Mouse (Mus musculus) intestine, embryonic 16.5 days (tissue): ENCODE data around the gene Mrps6. TPM values are rescaled to one million over a fixed set of nuclear protein-coding genes. Genes with fewer than 3 reads are reported as not detected.

Experiments
- ATAC-seq: fragments of 200-750 bp; cut with Nextera tagmentation; 2 replicates; pipeline ENCODE4 v1.8.0; 2017; ENCODE audit warnings: moderate TSS enrichment, moderate library complexity
- H3K27ac ChIP-seq: fragments of 300-500 bp; sonication (generic); 2 replicates; pipeline ENCODE4 v1.5.1; 2014; ENCODE audit warnings: mild to moderate bottlenecking, low read length
- H3K27me3 ChIP-seq: fragments of 300-500 bp; sonication (generic); replicated peaks from 2 replicates; pipeline ENCODE4 v1.6.1; 2014; ENCODE audit warnings: low read length, control low read depth, mixed read lengths; ENCODE audit not compliant: control insufficient read depth, insufficient read depth
- H3K36me3 ChIP-seq: fragments of 300-500 bp; sonication (generic); 2 replicates; pipeline ENCODE4 v1.6.1; 2014; ENCODE audit warnings: low read length, control low read depth; ENCODE audit not compliant: control insufficient read depth, insufficient read depth
- H3K4me1 ChIP-seq: fragments of 300-500 bp; sonication (generic); 2 replicates; pipeline ENCODE4 v1.6.1; 2014; ENCODE audit warnings: low read length, control low read depth, mixed read lengths; ENCODE audit not compliant: control insufficient read depth, insufficient read depth
- H3K4me2 ChIP-seq: fragments of 300-500 bp; sonication (generic); 2 replicates; pipeline ENCODE4 v1.6.1; 2014; ENCODE audit warnings: low read depth, low read length, control low read depth
- H3K4me3 ChIP-seq: fragments of 300-500 bp; sonication (generic); 2 replicates; pipeline ENCODE4 v1.5.1; 2014; ENCODE audit warnings: mild to moderate bottlenecking, low read length
- H3K9ac ChIP-seq: fragments of 300-500 bp; sonication (generic); 2 replicates; pipeline ENCODE4 v1.6.1; 2014; ENCODE audit warnings: low read depth, low read length
- H3K9me3 ChIP-seq: fragments of 300-500 bp; sonication (generic); 2 replicates; pipeline ENCODE4 v1.6.1; 2016; ENCODE audit warnings: low read length, control low read depth; ENCODE audit not compliant: control insufficient read depth
- WGBS: fragments of 180-500 bp; shearing (Covaris S2); extraction: QIAGEN DNeasy Blood & Tissue Kit; methylation state at CpG from one replicate; pipeline ENCODE4 v1.1.7; 2014; 5-methylcytosine and 5-hydroxymethylcytosine counted together
- polyA plus RNA-seq: library from polyadenylated mRNA; unstranded; fragments of >200 nt; fragmentation: Nextera tagmentation; extraction: Ambion mirVana; gene quantifications from 2 replicates; pipeline ENCODE4 v1.2.1, GENCODE M21; 2015

The Mrps6 gene
- polyA plus RNA-seq, 1 experiment from 2014 or later, result 106 TPM

GRCm38 (mm10) chr16:92036701-92037100 is 21.4 kb upstream of the Mrps6 start:
- H3K27ac ChIP-seq, result no peak overlapping the region
- H3K4me1 ChIP-seq, result peaks cover 2% of the 10 kb centered on the region; the same call in 1 of the 2 replicates
- ATAC-seq, result no peak
- no peak overlapping the region for H3K4me2 ChIP-seq
- WGBS, result 53% methylated on average over 8 of the region's 8 CpGs
- H3K27me3 ChIP-seq, result no peaks in the 10 kb centered on the region
- H3K36me3 ChIP-seq, result no peaks in the 10 kb centered on the region
- H3K9me3 ChIP-seq, result no peaks in the 10 kb centered on the region; the same call in 1 of the 2 replicates
- no peak overlapping the region for H3K4me3 ChIP-seq
- no peak overlapping the region for H3K9ac ChIP-seq

DNA sequence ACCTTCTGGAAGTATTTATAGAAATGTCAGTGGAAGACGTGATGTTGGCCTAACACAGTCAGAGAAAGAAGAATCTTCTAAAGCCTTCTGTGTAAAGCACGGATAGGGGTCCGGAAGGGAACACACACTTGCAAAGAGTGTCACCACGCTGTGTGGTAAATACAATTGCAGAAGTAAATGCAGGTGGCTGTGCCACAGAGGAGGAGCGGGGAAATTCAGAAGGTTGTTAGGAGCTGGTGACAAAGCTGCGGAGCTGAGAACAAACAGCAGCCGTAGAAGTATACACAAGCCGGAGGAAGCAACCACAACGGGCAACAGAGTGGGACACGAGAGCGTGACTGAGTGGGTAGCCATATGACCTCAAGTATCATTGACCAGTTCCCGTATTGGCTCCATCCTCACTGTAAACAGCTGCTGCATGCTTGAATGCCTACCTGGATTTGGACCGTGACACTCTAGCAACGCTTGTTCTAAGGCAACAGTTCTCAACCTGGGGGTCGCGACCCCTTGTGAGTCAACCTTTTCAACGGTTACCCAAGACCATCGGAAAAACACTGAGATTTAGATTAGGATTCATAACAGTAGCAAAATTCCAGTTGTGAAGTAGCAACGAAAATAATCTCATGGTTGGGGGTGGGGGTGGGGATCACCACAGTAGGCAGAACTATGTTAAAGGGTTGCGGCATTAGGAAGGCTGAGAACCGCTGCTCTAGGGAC is 20.0 kb upstream of the Mrps6 start:
- Histone ChIP-seq H3K4me3 (no peak overlapping the region), H3K27ac (no peak overlapping the region), H3K36me3 (no peaks in the 10 kb centered on the region), H3K27me3 (no peaks in the 10 kb centered on the region), H3K9me3 (no peaks in the 10 kb centered on the region), H3K4me1 (peaks cover 2% of the 10 kb centered on the region; the same call in 1 of the 2 replicates), H3K9ac (no peak overlapping the region), H3K4me2 (no peak overlapping the region)
- ATAC-seq, result no peak
- 74% methylated on average over 21 of the region's 21 CpGs for WGBS

- Histone ChIP-seq H3K4me2 (no peak overlapping the region), H3K4me1 (peaks cover 2% of the 10 kb centered on the region; the same call in 1 of the 2 replicates), H3K9ac (no peak overlapping the region), H3K4me3 (no peak overlapping the region), H3K9me3 (no peaks in the 10 kb centered on the region), H3K27ac (no peak overlapping the region), H3K27me3 (no peaks in the 10 kb centered on the region), H3K36me3 (no peaks in the 10 kb centered on the region)
- peak; percentile 88 for ATAC-seq
- WGBS, result 81% methylated on average over 7 of the region's 7 CpGs
These were observed 18.6 kb upstream of the Mrps6 start for GRCm38 (mm10) chr16:92039421-92039820.

DNA sequence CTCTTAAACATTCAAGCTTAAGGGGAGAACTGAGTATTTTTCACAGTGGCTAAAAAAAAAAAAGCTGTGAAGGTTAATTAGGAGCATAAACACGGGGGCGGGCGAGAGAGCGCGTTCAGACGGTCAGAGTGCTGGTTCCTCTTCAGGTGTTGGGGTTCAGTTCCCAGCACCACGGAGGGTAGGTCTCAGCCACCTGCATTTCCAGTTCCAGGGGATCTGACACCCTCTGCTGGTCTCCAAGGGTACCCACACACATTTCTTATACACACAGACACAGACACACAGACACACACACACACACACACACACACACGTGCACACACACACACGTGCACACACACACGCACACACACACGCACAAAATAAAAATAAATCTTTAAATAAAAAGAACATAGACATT is 18.1 kb upstream of the Mrps6 start:
- peaks cover 2% of the 10 kb centered on the region; the same call in 1 of the 2 replicates for H3K4me1 ChIP-seq
- H3K4me3 ChIP-seq, result no peak overlapping the region
- H3K9me3 ChIP-seq, result no peaks in the 10 kb centered on the region
- WGBS, result 93% methylated on average over 11 of the region's 11 CpGs
- no peak overlapping the region for H3K27ac ChIP-seq
- H3K9ac ChIP-seq, result no peak overlapping the region
- ATAC-seq, result no peak
- H3K36me3 ChIP-seq, result no peaks in the 10 kb centered on the region
- H3K4me2 ChIP-seq, result no peak overlapping the region
- no peaks in the 10 kb centered on the region for H3K27me3 ChIP-seq

DNA sequence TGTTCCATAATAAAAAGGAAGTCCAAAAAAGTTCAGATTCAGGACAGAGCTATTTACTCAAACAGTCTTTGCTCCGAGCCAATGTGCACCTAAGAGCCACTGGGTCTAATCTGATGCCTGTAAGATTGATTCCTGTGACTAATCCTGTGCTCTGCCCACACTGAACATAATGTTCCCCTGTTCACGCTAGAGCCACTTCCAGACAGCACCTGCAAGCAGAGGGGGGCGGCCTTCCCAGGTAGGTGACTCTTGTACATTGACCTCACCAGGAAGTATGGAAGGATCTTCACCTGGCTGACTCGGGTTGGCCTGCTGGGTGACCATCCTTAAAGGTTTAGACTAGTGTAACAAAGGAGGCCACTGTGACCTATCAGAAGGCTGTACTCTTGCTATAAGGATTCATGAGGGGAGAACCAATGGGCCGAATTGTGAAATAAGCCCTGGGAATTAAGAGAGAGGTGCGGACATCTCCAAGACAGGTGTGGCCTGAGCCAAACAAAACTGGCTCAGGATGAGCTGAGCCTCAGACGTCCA is 6.2 kb upstream of the Mrps6 start:
- Histone ChIP-seq H3K27ac (no peak overlapping the region), H3K36me3 (no peaks in the 10 kb centered on the region), H3K4me2 (no peak overlapping the region), H3K9ac (no peak overlapping the region), H3K4me3 (no peak overlapping the region), H3K27me3 (no peaks in the 10 kb centered on the region), H3K4me1 (no peaks in the 10 kb centered on the region), H3K9me3 (peaks cover 11% of the 10 kb centered on the region)
- peak; percentile 76 for ATAC-seq
- WGBS, result 77% methylated on average over 7 of the region's 7 CpGs

GRCm38 (mm10) chr16:92052569-92052968 is 5.5 kb upstream of the Mrps6 start:
- 78% methylated on average over 10 of the region's 10 CpGs for WGBS
- ATAC-seq, result no peak
- Histone ChIP-seq H3K9ac (no peak overlapping the region), H3K4me1 (no peaks in the 10 kb centered on the region), H3K4me3 (no peak overlapping the region), H3K27me3 (no peaks in the 10 kb centered on the region), H3K4me2 (no peak overlapping the region), H3K27ac (no peak overlapping the region), H3K9me3 (peaks cover 11% of the 10 kb centered on the region), H3K36me3 (no peaks in the 10 kb centered on the region)

GRCm38 (mm10) chr16:92056711-92057110 is 1.4 kb upstream of the Mrps6 start:
- ATAC-seq, result no peak
- WGBS, result 41% methylated on average over 2 of the region's 2 CpGs
- H3K4me1 ChIP-seq, result peaks cover 9% of the 10 kb centered on the region
- H3K36me3 ChIP-seq, result no peaks in the 10 kb centered on the region
- H3K27ac ChIP-seq, result no peak overlapping the region
- no peak overlapping the region for H3K4me2 ChIP-seq
- H3K4me3 ChIP-seq, result no peak overlapping the region
- no peak overlapping the region for H3K9ac ChIP-seq
- H3K9me3 ChIP-seq, result peaks cover 11% of the 10 kb centered on the region
- no peaks in the 10 kb centered on the region for H3K27me3 ChIP-seq

- H3K4me3 ChIP-seq, result peak overlapping the region; percentile 78
- peaks cover 9% of the 10 kb centered on the region for H3K4me1 ChIP-seq
- H3K9ac ChIP-seq, result peak overlapping the region; percentile 82
- peaks cover 11% of the 10 kb centered on the region for H3K9me3 ChIP-seq
- H3K4me2 ChIP-seq, result peak overlapping the region; percentile 89
- peak; percentile 47 for ATAC-seq
- WGBS, result 2% methylated on average over 11 of the region's 11 CpGs
- H3K27ac ChIP-seq, result peak overlapping the region; percentile 85
- no peaks in the 10 kb centered on the region for H3K27me3 ChIP-seq
- H3K36me3 ChIP-seq, result no peaks in the 10 kb centered on the region
These were observed 616 bp upstream of the Mrps6 start for GRCm38 (mm10) chr16:92057456-92057851.

DNA sequence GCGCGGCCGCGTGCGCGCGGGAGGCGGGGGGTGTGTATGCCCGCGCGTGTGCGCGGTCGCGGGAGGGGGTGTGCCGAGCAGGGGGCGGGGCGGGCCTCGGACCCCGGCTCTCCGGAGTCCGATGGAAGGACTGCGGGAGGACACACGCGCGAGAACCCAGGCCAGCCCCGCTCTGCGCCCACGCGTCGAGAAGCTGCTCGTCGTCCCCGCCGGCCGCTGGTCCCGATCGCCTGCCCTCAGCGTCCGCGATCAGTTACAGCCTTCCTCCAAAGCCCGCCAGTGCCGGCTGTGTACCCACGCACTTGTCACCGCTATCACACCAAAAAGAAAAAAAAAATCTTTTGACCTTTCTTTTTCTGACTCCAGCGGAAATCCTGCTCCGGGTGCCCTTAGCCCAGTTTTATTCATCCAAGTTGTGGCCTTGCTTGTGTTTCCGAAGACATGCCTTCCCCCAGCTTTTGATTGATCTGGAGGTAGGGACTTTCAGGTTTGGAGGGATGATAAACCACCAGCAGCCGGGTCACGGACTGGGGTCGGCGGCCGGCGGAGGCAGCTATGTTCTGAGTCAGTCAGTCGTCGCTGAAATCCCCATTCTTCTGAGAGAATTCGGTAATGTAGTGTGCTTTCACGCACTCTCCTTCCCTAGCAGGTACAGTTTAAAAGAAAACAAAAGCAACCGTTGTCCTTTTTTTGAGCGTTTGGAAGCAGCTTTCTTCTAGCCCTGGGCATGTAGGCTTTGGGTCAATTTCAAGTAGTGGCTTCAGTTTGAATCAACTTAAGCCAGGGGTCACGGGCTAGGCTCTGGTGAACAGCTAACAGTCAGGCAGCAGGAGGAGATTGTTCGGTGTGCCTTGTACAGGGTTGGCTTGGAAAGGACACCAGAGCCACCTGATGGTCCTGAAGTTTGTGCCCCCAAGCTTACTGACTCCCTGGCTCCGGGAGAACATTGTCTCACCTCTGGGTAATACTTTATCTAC is 862 bp downstream of the Mrps6 start:
- 3% methylated on average over 54 of the region's 63 CpGs for WGBS
- peak overlapping the region; percentile 82 for H3K9ac ChIP-seq
- peak overlapping the region; percentile 78 for H3K4me3 ChIP-seq
- H3K4me2 ChIP-seq, result peak overlapping the region; percentile 89
- peak; percentile 9; the same call in 1 of the 2 replicates for ATAC-seq
- H3K36me3 ChIP-seq, result no peaks in the 10 kb centered on the region
- H3K4me1 ChIP-seq, result peaks cover 9% of the 10 kb centered on the region
- H3K9me3 ChIP-seq, result peaks cover 7% of the 10 kb centered on the region
- no peaks in the 10 kb centered on the region for H3K27me3 ChIP-seq
- H3K27ac ChIP-seq, result peak overlapping the region; percentile 52
